Mouse (Mus musculus): ENCODE results near the gene Phf10. TPM values are rescaled to one million over a fixed set of nuclear protein-coding genes. Genes with fewer than 3 reads are reported as not detected.
"Not testable (repeated sequence)": the region's sequence is repeated elsewhere in the genome, so short reads cannot be mapped to it uniquely, and the experiment has no call there.

The Phf10 gene
- total RNA-seq (2012; rRNA removed) = 185 and 216 TPM in 2 replicates
- polyA plus RNA-seq (2012; ENCODE audit: insufficient read depth in 1 of 2, insufficient read length in 2 of 2, low read depth in 1 of 2, low replicate concordance in 2 of 2, missing spikeins in 1 of 2) = 100 to 1,000 TPM; 265 to 627 TPM

DNA sequence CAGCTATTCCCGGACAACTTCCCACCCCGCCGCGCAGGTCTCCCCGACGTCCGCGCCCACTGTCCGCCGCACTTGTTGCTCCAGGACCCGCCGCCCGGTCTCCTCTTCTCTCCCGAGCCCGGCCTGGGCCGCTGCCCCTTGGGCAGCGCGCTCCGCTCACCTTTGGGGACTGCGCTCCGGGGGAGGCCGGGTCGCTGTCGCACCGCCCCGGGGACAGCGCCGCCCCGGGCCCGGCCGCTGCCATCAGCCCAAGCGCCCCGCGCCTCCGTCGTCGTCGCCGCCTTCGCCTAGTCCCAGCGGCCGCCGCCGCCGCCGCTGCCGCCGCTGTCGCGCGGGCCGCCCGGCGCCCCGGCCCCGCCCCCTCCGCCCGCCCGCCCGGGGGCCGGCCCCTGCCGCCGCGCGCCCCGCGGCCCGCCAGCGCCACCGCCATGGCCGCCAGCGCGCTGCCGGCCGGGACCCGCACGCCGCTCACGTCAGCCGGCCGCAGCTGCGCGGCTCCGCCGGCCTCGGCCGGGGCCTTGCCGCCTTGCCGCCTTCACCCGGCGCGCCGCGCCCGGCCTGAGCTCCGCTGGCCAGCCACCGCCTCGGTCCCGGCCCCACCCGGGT, at the start of gene Phf10:
Gene Phf10, minus strand, starts transcription at position 323 of the 606 bp plus-strand sequence.
- H3K27ac ChIP-seq (ENCODE audit: control insufficient read depth, low read depth, low read length) = peak within 1 kb of the TSS; percentile 67

GRCm38 (mm10) chr17:15009706-15010413, 48.8 kb upstream of the Phf10 start, which contains the start of gene Gm3435:
Gene Gm3435, plus strand, starts transcription at chr17:15010176.
- H3K27ac ChIP-seq (ENCODE audit: control insufficient read depth, low read depth, low read length); H3K4me1 ChIP-seq (ENCODE audit: control insufficient read depth in 1 of 2, insufficient read depth in 2 of 2, low read length in 2 of 2); H3K9me3 ChIP-seq (replicated peaks; ENCODE audit: insufficient read depth, low read length); H3K27me3 ChIP-seq (ENCODE audit: control insufficient read depth in 1 of 2, insufficient read depth in 2 of 2, low read length in 2 of 2); DNase-seq (ENCODE audit: low read depth, low spot score); H3K36me3 ChIP-seq (ENCODE audit: control insufficient read depth in 1 of 2, insufficient read depth in 2 of 2, low read length in 2 of 2); H3K4me3 ChIP-seq (ENCODE audit: control insufficient read depth in 1 of 2, insufficient read depth in 1 of 2, low read depth in 2 of 2, low read length in 2 of 2); H3K79me2 ChIP-seq (ENCODE audit: control insufficient read depth, insufficient read depth, low read length, poor library complexity); H3K9ac ChIP-seq (ENCODE audit: control insufficient read depth, low read depth, low read length, poor library complexity, severe bottlenecking): not testable (repeated sequence)

More for the DNA sequence above, at the start of gene Phf10:
- Histone ChIP-seq H3K4me1 (ENCODE audit: control insufficient read depth in 1 of 2, insufficient read depth in 2 of 2, low read length in 2 of 2) (peaks cover 9 to 17% of the 10 kb centered on the region in 2 experiments), H3K79me2 (ENCODE audit: control insufficient read depth, insufficient read depth, low read length, poor library complexity) (peaks cover 36% of the 10 kb centered on the region), H3K36me3 (ENCODE audit: control insufficient read depth in 1 of 2, insufficient read depth in 2 of 2, low read length in 2 of 2) (peaks cover 21 to 30% of the 10 kb centered on the region in 2 experiments), H3K4me3 (ENCODE audit: control insufficient read depth in 1 of 2, insufficient read depth in 1 of 2, low read depth in 2 of 2, low read length in 2 of 2) (peak within 1 kb of the TSS; percentile 71 to 99), H3K9ac (ENCODE audit: control insufficient read depth, low read depth, low read length, poor library complexity, severe bottlenecking) (peak within 1 kb of the TSS; percentile 98)
- H3K27me3 ChIP-seq (ENCODE audit: control insufficient read depth in 1 of 2, insufficient read depth in 2 of 2, low read length in 2 of 2); H3K9me3 ChIP-seq (replicated peaks; ENCODE audit: insufficient read depth, low read length): not testable (repeated sequence)
- DNase-seq (ENCODE audit: low read depth, low spot score) = peak; percentile 20
- peak in 1 of 2 experiments; percentile 42; a peak in 1 of 4 replicates for TF ChIP-seq POLR2A (IDR thresholded peaks at IDR 0.05; ENCODE audit: control insufficient read depth in 1 of 2, insufficient read depth in 1 of 2, low read depth in 1 of 2, low read length in 2 of 2, poor library complexity in 1 of 2)

GRCm38 (mm10) chr17:15009088-15009487, 48.0 kb upstream of the Phf10 start:
- DNase-seq (ENCODE audit: low read depth, low spot score); H3K9ac ChIP-seq (ENCODE audit: control insufficient read depth, low read depth, low read length, poor library complexity, severe bottlenecking): not testable (repeated sequence)

GRCm38 (mm10) chr17:15000047-15000446, 39.0 kb upstream of the Phf10 start:
- H3K36me3 ChIP-seq (ENCODE audit: control insufficient read depth in 1 of 2, insufficient read depth in 2 of 2, low read length in 2 of 2); H3K27me3 ChIP-seq (ENCODE audit: control insufficient read depth in 1 of 2, insufficient read depth in 2 of 2, low read length in 2 of 2); H3K9me3 ChIP-seq (replicated peaks; ENCODE audit: insufficient read depth, low read length); H3K9ac ChIP-seq (ENCODE audit: control insufficient read depth, low read depth, low read length, poor library complexity, severe bottlenecking); H3K4me3 ChIP-seq (ENCODE audit: control insufficient read depth in 1 of 2, insufficient read depth in 1 of 2, low read depth in 2 of 2, low read length in 2 of 2); H3K79me2 ChIP-seq (ENCODE audit: control insufficient read depth, insufficient read depth, low read length, poor library complexity); H3K4me1 ChIP-seq (ENCODE audit: control insufficient read depth in 1 of 2, insufficient read depth in 2 of 2, low read length in 2 of 2); DNase-seq (ENCODE audit: low read depth, low spot score); H3K27ac ChIP-seq (ENCODE audit: control insufficient read depth, low read depth, low read length): not testable (repeated sequence)

More at GRCm38 (mm10) chr17:15009088-15009487, 48.0 kb upstream of the Phf10 start:
- not testable (repeated sequence) for H3K36me3 ChIP-seq (ENCODE audit: control insufficient read depth in 1 of 2, insufficient read depth in 2 of 2, low read length in 2 of 2); H3K27me3 ChIP-seq (ENCODE audit: control insufficient read depth in 1 of 2, insufficient read depth in 2 of 2, low read length in 2 of 2); H3K9me3 ChIP-seq (replicated peaks; ENCODE audit: insufficient read depth, low read length); H3K79me2 ChIP-seq (ENCODE audit: control insufficient read depth, insufficient read depth, low read length, poor library complexity); H3K27ac ChIP-seq (ENCODE audit: control insufficient read depth, low read depth, low read length); H3K4me3 ChIP-seq (ENCODE audit: control insufficient read depth in 1 of 2, insufficient read depth in 1 of 2, low read depth in 2 of 2, low read length in 2 of 2); H3K4me1 ChIP-seq (ENCODE audit: control insufficient read depth in 1 of 2, insufficient read depth in 2 of 2, low read length in 2 of 2)

DNA sequence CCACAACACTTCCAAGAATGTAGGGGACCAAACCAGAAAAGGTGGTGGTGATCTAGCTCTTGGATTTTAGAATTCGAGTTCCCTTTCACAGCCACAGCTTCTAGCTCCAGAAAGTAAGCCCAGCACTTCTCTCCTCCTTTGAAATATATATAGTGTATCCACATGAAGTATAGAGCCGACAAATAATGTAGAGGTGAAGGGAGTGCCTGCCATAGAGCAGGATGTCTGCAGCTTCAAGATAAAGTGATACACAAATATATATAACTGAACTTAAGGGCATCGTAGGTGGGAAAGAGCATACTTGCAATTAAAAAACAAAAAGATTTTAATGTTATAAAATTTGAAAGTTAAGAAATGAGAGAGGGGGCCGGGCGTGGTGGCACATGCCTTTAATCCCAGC, 33.1 kb upstream of the Phf10 start:
- not testable (repeated sequence) for H3K27ac ChIP-seq (ENCODE audit: control insufficient read depth, low read depth, low read length); H3K4me3 ChIP-seq (ENCODE audit: control insufficient read depth in 1 of 2, insufficient read depth in 1 of 2, low read depth in 2 of 2, low read length in 2 of 2); H3K4me1 ChIP-seq (ENCODE audit: control insufficient read depth in 1 of 2, insufficient read depth in 2 of 2, low read length in 2 of 2); H3K36me3 ChIP-seq (ENCODE audit: control insufficient read depth in 1 of 2, insufficient read depth in 2 of 2, low read length in 2 of 2); H3K79me2 ChIP-seq (ENCODE audit: control insufficient read depth, insufficient read depth, low read length, poor library complexity); DNase-seq (ENCODE audit: low read depth, low spot score); H3K9ac ChIP-seq (ENCODE audit: control insufficient read depth, low read depth, low read length, poor library complexity, severe bottlenecking); H3K27me3 ChIP-seq (ENCODE audit: control insufficient read depth in 1 of 2, insufficient read depth in 2 of 2, low read length in 2 of 2); H3K9me3 ChIP-seq (replicated peaks; ENCODE audit: insufficient read depth, low read length)

DNA sequence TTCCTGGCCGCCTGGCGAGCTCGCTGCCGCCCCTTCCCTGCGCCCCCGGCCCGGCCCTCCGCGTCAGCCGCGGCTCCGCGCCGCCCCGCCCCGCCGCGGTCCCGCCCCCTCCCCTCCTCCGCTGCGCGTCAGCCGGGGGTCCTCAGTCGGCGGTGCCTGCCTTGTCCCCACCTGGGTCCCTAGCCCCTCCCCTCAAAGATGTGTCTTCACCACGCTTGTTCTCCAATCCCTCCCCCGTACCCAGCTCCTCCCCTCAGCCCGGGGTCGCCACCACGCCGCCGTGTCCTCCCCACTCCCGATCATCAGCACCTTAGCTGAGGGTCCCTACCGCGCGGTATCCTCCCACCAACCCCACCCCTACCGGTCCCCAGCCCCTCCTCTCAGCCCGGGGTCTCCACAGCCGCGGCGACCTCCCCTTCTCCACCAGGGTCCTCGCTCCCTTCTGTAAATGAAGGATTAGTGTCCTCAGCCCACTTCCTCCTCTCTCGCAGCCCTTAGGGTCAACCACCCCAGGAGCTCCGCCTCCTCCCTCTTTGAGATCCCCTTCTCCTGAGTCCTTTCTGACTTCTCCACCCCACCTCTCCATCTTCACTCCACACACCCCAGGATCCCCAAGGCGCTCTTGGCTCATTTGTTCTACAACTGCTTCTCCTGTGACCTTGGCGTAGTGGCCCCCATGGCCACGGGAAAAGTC, 32.2 kb upstream of the Phf10 start:
- not testable (repeated sequence) for H3K27ac ChIP-seq (ENCODE audit: control insufficient read depth, low read depth, low read length); H3K9ac ChIP-seq (ENCODE audit: control insufficient read depth, low read depth, low read length, poor library complexity, severe bottlenecking); DNase-seq (ENCODE audit: low read depth, low spot score)

More for the DNA sequence above, 32.2 kb upstream of the Phf10 start:
- H3K79me2 ChIP-seq (ENCODE audit: control insufficient read depth, insufficient read depth, low read length, poor library complexity); H3K27me3 ChIP-seq (ENCODE audit: control insufficient read depth in 1 of 2, insufficient read depth in 2 of 2, low read length in 2 of 2); H3K9me3 ChIP-seq (replicated peaks; ENCODE audit: insufficient read depth, low read length); H3K4me1 ChIP-seq (ENCODE audit: control insufficient read depth in 1 of 2, insufficient read depth in 2 of 2, low read length in 2 of 2); H3K36me3 ChIP-seq (ENCODE audit: control insufficient read depth in 1 of 2, insufficient read depth in 2 of 2, low read length in 2 of 2); H3K4me3 ChIP-seq (ENCODE audit: control insufficient read depth in 1 of 2, insufficient read depth in 1 of 2, low read depth in 2 of 2, low read length in 2 of 2): not testable (repeated sequence)
